ENCODE assay signal across 23 mouse cellular contexts in the genomic region with DNA sequence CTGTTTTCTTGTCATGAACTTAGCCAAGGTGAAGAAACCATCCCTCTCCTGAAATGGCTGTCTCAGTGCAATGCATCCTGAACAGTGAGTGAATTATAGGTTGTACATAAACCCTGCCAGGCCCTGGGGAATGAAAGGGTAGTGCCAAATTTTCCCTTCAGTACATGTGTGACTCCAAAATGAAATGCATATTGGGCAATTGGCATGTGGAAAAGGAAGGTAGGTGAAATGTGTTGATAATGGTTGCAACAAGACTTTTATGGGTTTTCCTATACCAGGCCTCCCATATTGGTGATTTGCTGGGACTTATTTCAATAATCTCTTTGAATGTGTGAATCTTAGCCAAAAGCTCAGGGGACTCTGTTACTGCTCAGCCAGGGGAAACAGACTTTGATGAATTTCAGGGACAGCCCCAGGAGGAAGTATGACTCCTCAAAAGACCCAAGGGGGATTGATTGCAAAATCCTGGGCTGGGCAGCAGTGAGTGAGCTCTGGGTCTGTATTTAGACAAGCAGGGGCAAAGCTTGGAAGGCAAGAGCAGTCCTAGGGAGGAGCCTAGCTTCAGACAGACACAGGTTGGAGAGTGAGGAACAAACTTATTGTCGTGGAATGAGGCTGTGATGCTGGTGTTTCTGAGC. TPM values are rescaled to one million over a fixed set of nuclear protein-coding genes. Genes with fewer than 3 reads are reported as not detected.
DNase-seq lines count a peak whose midpoint lies in the region; ATAC-seq and TF ChIP-seq lines count a peak whose summit lies in the region.
"Had no signal": no experiment of that assay in that cellular context is flagged by ENCODE, and none has a peak within 500 bp of the region (broad histone marks: within the 10 kb centered on the region; RNA-seq: fewer than 3 reads in every experiment).

No protein-coding gene starts in this region.

- H3K4me1 ChIP-seq in intestine, embryonic 15.5 days (replicated peaks), result no peaks in the 10 kb centered on the region
- H3K4me1 ChIP-seq: embryonic facial prominence, embryonic 13.5 days; forebrain, embryonic 15.5 days; heart, embryonic 15.5 days; limb, embryonic 13.5 days; liver, embryonic 12.5 days; midbrain, embryonic 12.5 days had no signal

- no peak overlapping the region for H3K4me3 ChIP-seq in myocyte
- H3K4me3 ChIP-seq in intestine, embryonic 15.5 days (replicated peaks), result no peak overlapping the region
- H3K4me3 ChIP-seq: embryonic facial prominence, embryonic 13.5 days; forebrain, embryonic 15.5 days; heart, embryonic 15.5 days; limb, embryonic 13.5 days; liver, embryonic 12.5 days; midbrain, embryonic 12.5 days had no signal

- ATAC-seq in Patski, result peak; percentile 44
- ATAC-seq in intestine, embryonic 15.5 days, result no peak
- ATAC-seq: forebrain, embryonic 15.5 days; hindbrain, embryonic 16.5 days; intestine, embryonic 16.5 days; liver, embryonic 12.5 days had no signal

- WGBS in intestine, embryonic 15.5 days, result 71% methylated on average over 1 of the region's 1 CpGs

- CTCF ChIA-PET in Patski (lab: Charles Lee), result no interaction called here

- no peak overlapping the region for H3K4me2 ChIP-seq in myocyte (ENCODE audit: low read depth)
- no peak overlapping the region for H3K4me2 ChIP-seq in intestine, embryonic 15.5 days (replicated peaks)
- H3K4me2 ChIP-seq: embryonic facial prominence, embryonic 13.5 days; forebrain, embryonic 15.5 days; heart, embryonic 15.5 days; limb, embryonic 13.5 days; liver, embryonic 12.5 days; midbrain, embryonic 12.5 days had no signal

- no peaks in the 10 kb centered on the region for H3K36me3 ChIP-seq in myocyte (ENCODE audit: control insufficient read depth, insufficient read depth)
- H3K36me3 ChIP-seq in intestine, embryonic 15.5 days, result no peaks in the 10 kb centered on the region
- H3K36me3 ChIP-seq: embryonic facial prominence, embryonic 13.5 days; forebrain, embryonic 15.5 days; heart, embryonic 15.5 days; limb, embryonic 13.5 days; liver, embryonic 12.5 days; midbrain, embryonic 12.5 days had no signal

- TF ChIP-seq POLR2A in myocyte (IDR thresholded peaks at IDR 0.05; ENCODE audit: insufficient read length, low read depth), result no peak

- no peak overlapping the region for H3ac ChIP-seq in myocyte (ENCODE audit: control insufficient read depth, insufficient read length)

- H3K27me3 ChIP-seq in Patski (no peaks in the 10 kb centered on the region), myocyte (ENCODE audit: control insufficient read depth, insufficient read depth, insufficient read length) (no peaks in the 10 kb centered on the region)
- H3K27me3 ChIP-seq in intestine, embryonic 15.5 days (replicated peaks), result no peaks in the 10 kb centered on the region
- H3K27me3 ChIP-seq: embryonic facial prominence, embryonic 13.5 days; forebrain, embryonic 15.5 days; heart, embryonic 15.5 days; limb, embryonic 13.5 days; liver, embryonic 12.5 days; midbrain, embryonic 12.5 days had no signal

- H3K9me3 ChIP-seq in intestine, embryonic 15.5 days, result no peaks in the 10 kb centered on the region
- H3K9me3 ChIP-seq: embryonic facial prominence, embryonic 13.5 days; forebrain, embryonic 15.5 days; heart, embryonic 15.5 days; limb, embryonic 13.5 days; liver, embryonic 12.5 days; midbrain, embryonic 12.5 days had no signal

- H3K9ac ChIP-seq in intestine, embryonic 15.5 days, result no peak overlapping the region
- H3K9ac ChIP-seq: embryonic facial prominence, embryonic 13.5 days; forebrain, embryonic 15.5 days; heart, embryonic 15.5 days; limb, embryonic 13.5 days; liver, embryonic 12.5 days; midbrain, embryonic 12.5 days had no signal

- in situ Hi-C loops in Patski (cut with MboI; ENCODE audit: low pct_unique_long_range_greater_than_20kb), result no loop called here

- POLR2A ChIA-PET in Patski (lab: Charles Lee), result no interaction called here

- no peak overlapping the region for H3K27ac ChIP-seq in intestine, embryonic 15.5 days
- H3K27ac ChIP-seq: embryonic facial prominence, embryonic 13.5 days; forebrain, embryonic 15.5 days; heart, embryonic 15.5 days; limb, embryonic 13.5 days; liver, embryonic 12.5 days; midbrain, embryonic 12.5 days had no signal

- peak; percentile 3 to 30 for DNase-seq in adrenal gland, postnatal 36 days
- DNase-seq in adrenal gland, adult 18-20 months (ENCODE audit: low spot score in 2 of 2), result no peak
- DNase-seq in 3T3-L1 (ENCODE audit: low read depth, low spot score) (peak; percentile 91), Patski (ENCODE audit: low read depth, low spot score) (no peak)
- no peak for DNase-seq in kidney, adult 18-20 months
- DNase-seq: cerebellum, adult 11-12 months; cerebellum, postnatal 14 days; gastrocnemius, postnatal 10 days; heart, postnatal 4 days; layer of hippocampus, adult 9-11 months; lung, adult 18-20 months; lung, postnatal 10 days had no signal

- no peaks in the 10 kb centered on the region for H3K79me2 ChIP-seq in myocyte (ENCODE audit: control insufficient read depth, insufficient read depth)

- no peak for TF ChIP-seq CTCF in Patski (IDR thresholded peaks at IDR 0.05)

TF ChIP-seq in myocyte, 11 proteins besides CTCF, POLR2A, EP300 and RAD21:
- no peak for TF ChIP-seq POLR2AphosphoS2 (IDR thresholded peaks at IDR 0.05; ENCODE audit: insufficient read length, low read depth)
- no peak for TF ChIP-seq REST (IDR thresholded peaks at IDR 0.05; ENCODE audit: insufficient read depth, insufficient read length)
- TF ChIP-seq CEBPB (IDR thresholded peaks at IDR 0.05; ENCODE audit: insufficient read depth, poor library complexity, severe bottlenecking), result peak; percentile 50; the same call in 1 of the 2 replicates
- TF ChIP-seq TCF12 (IDR thresholded peaks at IDR 0.05; ENCODE audit: insufficient read depth, poor library complexity, severe bottlenecking), result no peak

RNA-seq across cellular contexts. Expression of a gene that starts 59.5 kb away (rescaled TPM):
- under 1 TPM; 0.16 to 0.30 TPM for total RNA-seq in adrenal gland, postnatal 36 days (2021)
- total RNA-seq in adrenal gland, adult 18-20 months (2021), result under 1 TPM in 1 of 2 experiments, not detected in 1; 0.23 TPM
- 0.03 TPM for polyA plus RNA-seq in Patski (2021)
- 11.9 TPM for polyA plus RNA-seq in myocyte (2012; fragmentation: generic; extraction: Trizol)
- 0.24 and 0.35 TPM in 2 replicates for polyA plus RNA-seq in intestine, embryonic 15.5 days (2015; fragmentation: Nextera tagmentation; extraction: Ambion mirVana)
- total RNA-seq: megakaryocyte, adult 5-6 weeks had no signal

Comparison
In these comparisons a context has a peak if more than half of its experiments do, and no peak if none do; other contexts are left out.
1. DNase-seq: peak in adrenal gland, postnatal 36 days (2 of 2) and 3T3-L1 (single experiment); none in adrenal gland, adult 18-20 months (0 of 2), Patski (single experiment) and kidney, adult 18-20 months (single experiment).